Mouse (Mus musculus) cerebellum, adult 8-10 months (tissue): ENCODE measurements around the gene Ptbp3.

Experiments used
- DNase-seq: peaks from one replicate; pipeline ENCODE4 v3.0.0; 2022

Gene Ptbp3

GRCm38 (mm10) chr4:59553576-59553975 is 4.4 kb upstream of the Ptbp3 start:
- DNase-seq: no peak

- no peak for DNase-seq
Observed at GRCm38 (mm10) chr4:59552835-59553234, 3.7 kb upstream of the Ptbp3 start.

- DNase-seq: no peak
Observed at GRCm38 (mm10) chr4:59551901-59552300, 2.7 kb upstream of the Ptbp3 start.

GRCm38 (mm10) chr4:59549977-59550560 is 905 bp upstream of the Ptbp3 start:
- DNase-seq: no peak

GRCm38 (mm10) chr4:59548560-59549174 is 497 bp downstream of the Ptbp3 start:
- DNase-seq: peak; percentile 54

GRCm38 (mm10) chr4:59548011-59548559 is 1.1 kb downstream of the Ptbp3 start:
- peak; percentile 8 for DNase-seq

GRCm38 (mm10) chr4:59547136-59547889 is 1.9 kb downstream of the Ptbp3 start:
- DNase-seq: no peak

- DNase-seq: no peak
Observed at GRCm38 (mm10) chr4:59546285-59547071, 2.7 kb downstream of the Ptbp3 start.

GRCm38 (mm10) chr4:59544654-59545053 is 4.5 kb downstream of the Ptbp3 start:
- no peak for DNase-seq

GRCm38 (mm10) chr4:59543006-59543405 is 6.2 kb downstream of the Ptbp3 start:
- DNase-seq: no peak

GRCm38 (mm10) chr4:59536281-59536680 is 12.9 kb downstream of the Ptbp3 start:
- no peak for DNase-seq

GRCm38 (mm10) chr4:59535624-59536023 is 13.5 kb downstream of the Ptbp3 start:
- DNase-seq: no peak

GRCm38 (mm10) chr4:59533268-59533667 is 15.9 kb downstream of the Ptbp3 start:
- DNase-seq: no peak

- DNase-seq: no peak
Observed at GRCm38 (mm10) chr4:59531172-59531571, 18.0 kb downstream of the Ptbp3 start.

GRCm38 (mm10) chr4:59527470-59527869 is 21.7 kb downstream of the Ptbp3 start:
- no peak for DNase-seq

- no peak for DNase-seq
Observed at GRCm38 (mm10) chr4:59526728-59527127, 22.4 kb downstream of the Ptbp3 start.

- DNase-seq: no peak
Observed at GRCm38 (mm10) chr4:59524875-59525274, 24.3 kb downstream of the Ptbp3 start.

GRCm38 (mm10) chr4:59510321-59510720 is 38.8 kb downstream of the Ptbp3 start:
- DNase-seq: no peak

- no peak for DNase-seq
Observed at GRCm38 (mm10) chr4:59509558-59509957, 39.6 kb downstream of the Ptbp3 start.

GRCm38 (mm10) chr4:59507766-59508165 is 41.4 kb downstream of the Ptbp3 start:
- DNase-seq: no peak

GRCm38 (mm10) chr4:59506704-59507103 is 42.5 kb downstream of the Ptbp3 start:
- DNase-seq: no peak

- DNase-seq: no peak
Observed at GRCm38 (mm10) chr4:59505481-59505880, 43.7 kb downstream of the Ptbp3 start.

GRCm38 (mm10) chr4:59491097-59491496 is 58.1 kb downstream of the Ptbp3 start:
- DNase-seq: no peak
